Mouse (Mus musculus): ENCODE data around the gene Asic4.

DNA sequence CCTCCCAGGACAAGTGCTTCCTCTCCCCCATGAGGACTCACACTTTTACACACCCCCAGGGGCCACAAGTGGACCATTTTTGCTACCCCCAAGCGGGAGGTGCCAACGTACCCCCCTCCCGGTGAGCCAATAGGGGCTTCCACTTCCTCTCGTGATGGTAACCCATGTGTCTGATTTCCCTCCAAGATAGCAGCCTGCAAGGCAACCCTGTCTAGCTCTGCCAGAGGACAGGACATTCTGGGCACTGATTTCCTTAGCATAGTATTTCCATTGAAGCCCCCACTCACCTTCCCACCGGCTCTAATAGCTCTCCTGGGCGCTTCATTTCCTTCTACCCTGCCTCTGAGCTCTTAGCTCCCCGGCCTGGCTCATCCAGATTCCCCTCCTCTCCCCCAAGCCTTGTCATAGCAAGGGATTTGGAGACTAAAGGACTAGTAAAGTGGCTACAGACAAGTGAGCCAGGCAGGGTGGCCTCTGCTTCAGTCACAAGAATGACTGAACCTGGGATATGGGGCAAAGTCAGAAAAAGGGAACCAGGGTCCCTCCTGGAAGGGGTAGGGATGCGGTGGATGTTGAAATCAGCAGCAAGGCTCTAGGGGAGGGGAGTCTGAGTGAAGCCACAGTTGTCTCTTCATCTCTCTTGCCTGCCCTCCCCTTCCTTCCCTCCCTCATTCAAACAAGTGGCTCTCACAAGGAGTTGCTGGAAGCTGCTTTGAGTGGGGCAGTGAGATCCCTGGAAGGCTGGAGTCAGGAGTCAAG lies 680 bp upstream of the Asic4 start:
- no peak for TF ChIP-seq CTCF (conservative IDR thresholded peaks at IDR 0.05; ENCODE audit: insufficient read depth, insufficient read length, low read depth, low read length)
- no peak for TF ChIP-seq POLR2A (IDR thresholded peaks at IDR 0.05; ENCODE audit: low read depth, low read length)

All from kidney, adult 2 months (tissue).